30 mouse cellular contexts compared by ENCODE assay signal in the genomic region with DNA sequence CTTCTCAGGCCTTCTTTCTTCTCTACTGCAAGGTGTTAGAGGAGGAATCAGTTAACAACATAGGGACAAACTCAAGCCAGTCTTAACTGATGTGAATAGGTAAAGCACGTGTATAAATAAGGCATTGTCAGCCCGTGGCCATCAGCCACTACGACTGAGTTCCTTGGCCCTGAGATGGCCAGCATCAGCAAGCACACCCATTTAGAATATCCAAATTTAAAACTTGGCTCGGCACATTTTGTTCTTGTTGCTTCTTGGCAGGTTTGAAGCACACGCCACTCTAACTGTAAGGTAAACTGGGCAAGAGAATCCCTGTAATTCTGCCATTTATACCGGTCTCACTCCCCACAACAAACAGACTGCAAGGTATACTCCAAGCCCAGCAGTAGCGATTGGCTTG. TPM values are rescaled to one million over a fixed set of nuclear protein-coding genes. Genes with fewer than 3 reads are reported as not detected.
"Had no signal": no experiment of that assay in that cellular context is flagged by ENCODE, and none has a peak within 500 bp of the region (broad histone marks: within the 10 kb centered on the region; RNA-seq: fewer than 3 reads in every experiment).

No protein-coding gene starts in this region.

- H3K9ac ChIP-seq: limb, embryonic 13.5 days; liver, embryonic 12.5 days; liver, embryonic 15.5 days; lung, embryonic 15.5 days; midbrain, embryonic 13.5 days; neural tube, embryonic 13.5 days; stomach, embryonic 15.5 days had no signal

- H3K27ac ChIP-seq: kidney, postnatal 0 days; layer of hippocampus, adult 2 months; limb, embryonic 10.5 days; limb, embryonic 13.5 days; liver, embryonic 12.5 days; liver, embryonic 15.5 days; lung, embryonic 15.5 days; midbrain, embryonic 10.5 days; midbrain, embryonic 13.5 days; neural tube, embryonic 13.5 days; stomach, embryonic 15.5 days had no signal

- H3K9me3 ChIP-seq: limb, embryonic 10.5 days; limb, embryonic 13.5 days; liver, embryonic 12.5 days; liver, embryonic 15.5 days; lung, embryonic 15.5 days; midbrain, embryonic 10.5 days; midbrain, embryonic 13.5 days; neural tube, embryonic 13.5 days; stomach, embryonic 15.5 days had no signal

- DNase-seq: kidney, postnatal 25 days; layer of hippocampus, adult 9-11 months; liver; lung, adult 18-20 months; lung, postnatal 10 days; lung, postnatal 36 days; retina, postnatal 1 day; right cerebral cortex, postnatal 4 days; spleen, adult 18-20 months; thymus, postnatal 36 days had no signal

- H3K27me3 ChIP-seq: limb, embryonic 13.5 days; liver, embryonic 12.5 days; liver, embryonic 15.5 days; lung, embryonic 15.5 days; megakaryocyte, embryonic 14.5 days; midbrain, embryonic 13.5 days; neural tube, embryonic 13.5 days; stomach, embryonic 15.5 days had no signal

- ATAC-seq: liver, embryonic 12.5 days; midbrain, embryonic 13.5 days; midbrain, embryonic 16.5 days had no signal

- H3K36me3 ChIP-seq: limb, embryonic 10.5 days; limb, embryonic 13.5 days; liver, embryonic 12.5 days; liver, embryonic 15.5 days; lung, embryonic 15.5 days; midbrain, embryonic 10.5 days; midbrain, embryonic 13.5 days; neural tube, embryonic 13.5 days; stomach, embryonic 15.5 days had no signal

- H3K4me3 ChIP-seq: layer of hippocampus, adult 2 months; limb, embryonic 10.5 days; limb, embryonic 13.5 days; liver, embryonic 12.5 days; liver, embryonic 15.5 days; lung, embryonic 15.5 days; megakaryocyte, embryonic 14.5 days; midbrain, embryonic 10.5 days; midbrain, embryonic 13.5 days; myocyte; neural tube, embryonic 13.5 days; stomach, embryonic 15.5 days had no signal

- H3K4me2 ChIP-seq: limb, embryonic 13.5 days; liver, embryonic 12.5 days; liver, embryonic 15.5 days; lung, embryonic 15.5 days; midbrain, embryonic 13.5 days; neural tube, embryonic 13.5 days; stomach, embryonic 15.5 days had no signal

- H3K4me1 ChIP-seq: limb, embryonic 10.5 days; limb, embryonic 13.5 days; liver, embryonic 12.5 days; liver, embryonic 15.5 days; lung, embryonic 15.5 days; megakaryocyte, embryonic 14.5 days; midbrain, embryonic 10.5 days; midbrain, embryonic 13.5 days; neural tube, embryonic 13.5 days; stomach, embryonic 15.5 days had no signal

RNA-seq across cellular contexts. Expression of gene Lrrc52, which starts 57.3 kb away (rescaled TPM):
- total RNA-seq: layer of hippocampus, adult 2 months; layer of hippocampus, postnatal 25 days; left cerebral cortex, adult 18-20 months; left cerebral cortex, postnatal 25 days; monocyte, adult 5-6 weeks; neutrophil, adult 5-6 weeks had no signal
- polyA plus RNA-seq: kidney, postnatal 0 days; large intestine, adult 2 months; limb, embryonic 10.5 days; liver, embryonic 12.5 days; liver, embryonic 15.5 days; midbrain, embryonic 10.5 days; midbrain, embryonic 16.5 days; myocyte; neural tube, embryonic 13.5 days had no signal
